Mouse (Mus musculus) liver, embryonic 15.5 days (tissue): ENCODE measurements around the gene Camk2b. TPM values are rescaled to one million over a fixed set of nuclear protein-coding genes. Genes with fewer than 3 reads are reported as not detected.
A peak's percentile ranks its signal among the peaks of the same experiment; 100 is the strongest.

Experiments used
- ATAC-seq: fragments of 200-750 bp; cut with Nextera tagmentation; 2 replicates; pipeline ENCODE4 v1.8.0; 2017; ENCODE audit warnings: moderate number of reproducible peaks, mild to moderate bottlenecking, moderate library complexity; ENCODE audit not compliant: insufficient read depth
- H3K27ac ChIP-seq: fragments of 300-500 bp; sonication (generic); replicated peaks from 2 replicates; pipeline ENCODE4 v1.5.1; 2015; ENCODE audit warnings: mild to moderate bottlenecking, inconsistent platforms
- H3K27me3 ChIP-seq: fragments of 300-500 bp; sonication (generic); 2 replicates; pipeline ENCODE4 v1.6.1; 2015; ENCODE audit warnings: mild to moderate bottlenecking, inconsistent platforms
- H3K36me3 ChIP-seq: fragments of 300-500 bp; sonication (generic); replicated peaks from 2 replicates; pipeline ENCODE4 v1.6.1; 2015; ENCODE audit warnings: moderate library complexity, mild to moderate bottlenecking, inconsistent platforms
- H3K4me1 ChIP-seq: fragments of 300-500 bp; sonication (generic); replicated peaks from 2 replicates; pipeline ENCODE4 v1.6.1; 2015; ENCODE audit warnings: inconsistent platforms
- H3K4me2 ChIP-seq: fragments of 300-500 bp; sonication (generic); 2 replicates; pipeline ENCODE4 v1.6.1; 2015; ENCODE audit warnings: moderate library complexity, mild to moderate bottlenecking, inconsistent platforms
- H3K4me3 ChIP-seq: fragments of 300-500 bp; sonication (generic); replicated peaks from 2 replicates; pipeline ENCODE4 v1.5.1; 2015; ENCODE audit warnings: mild to moderate bottlenecking, inconsistent platforms
- H3K9ac ChIP-seq: fragments of 300-500 bp; sonication (generic); 2 replicates; pipeline ENCODE4 v1.6.1; 2015; ENCODE audit warnings: moderate library complexity, mild to moderate bottlenecking, inconsistent platforms
- H3K9me3 ChIP-seq: fragments of 300-500 bp; sonication (generic); replicated peaks from 2 replicates; pipeline ENCODE4 v1.6.1; 2016; ENCODE audit warnings: inconsistent platforms
- WGBS: fragments of 180-500 bp; shearing (Covaris S2); methylation state at CpG from one replicate; pipeline ENCODE4 v1.1.7; 2015; ENCODE audit warnings: mixed read lengths; ENCODE audit not compliant: insufficient replicate concordance; 5-methylcytosine and 5-hydroxymethylcytosine counted together
- polyA plus RNA-seq: library from polyadenylated mRNA; unstranded; fragments of >200 nt; fragmentation: Nextera tagmentation; extraction: Ambion mirVana; gene quantifications from 2 replicates; pipeline ENCODE4 v1.2.1, GENCODE M21; 2015

The Camk2b gene
- polyA plus RNA-seq, 1 experiment from 2014 or later = 1.1 TPM

- Histone ChIP-seq H3K4me2 (no peak overlapping the region), H3K27me3 (peaks cover 10% of the 10 kb centered on the region), H3K9ac (no peak overlapping the region), H3K9me3 (no peaks in the 10 kb centered on the region), H3K4me1 (peaks cover 30% of the 10 kb centered on the region), H3K4me3 (no peak overlapping the region), H3K27ac (0 out of 2 replicates have a peak overlapping the region, but pooled peaks have one; percentile 33), H3K36me3 (no peaks in the 10 kb centered on the region)
- WGBS = 12% methylated on average over 8 of the region's 8 CpGs
- ATAC-seq = peak; percentile 23
Observed at GRCm38 (mm10) chr11:5999832-6000771, 66.1 kb downstream of the Camk2b start.

- 67% methylated on average over 2 of the region's 2 CpGs for WGBS
- H3K9me3 ChIP-seq = no peaks in the 10 kb centered on the region
Observed at GRCm38 (mm10) chr11:5998472-5998871, 67.7 kb downstream of the Camk2b start.

GRCm38 (mm10) chr11:5995989-5996388 lies 70.2 kb downstream of the Camk2b start:
- Histone ChIP-seq H3K27ac (no peak overlapping the region), H3K9me3 (no peaks in the 10 kb centered on the region), H3K36me3 (no peaks in the 10 kb centered on the region), H3K9ac (no peak overlapping the region), H3K4me3 (no peak overlapping the region), H3K4me1 (peaks cover 18% of the 10 kb centered on the region), H3K4me2 (no peak overlapping the region), H3K27me3 (no peaks in the 10 kb centered on the region)
- ATAC-seq = peak; percentile 22; the same call in 1 of the 2 replicates
- WGBS = 9% methylated on average over 8 of the region's 8 CpGs

More at GRCm38 (mm10) chr11:5998472-5998871, 67.7 kb downstream of the Camk2b start:
- Histone ChIP-seq H3K27me3 (no peaks in the 10 kb centered on the region), H3K27ac (no peak overlapping the region), H3K36me3 (no peaks in the 10 kb centered on the region), H3K4me3 (no peak overlapping the region), H3K4me1 (peaks cover 23% of the 10 kb centered on the region), H3K9ac (no peak overlapping the region), H3K4me2 (no peak overlapping the region)
- ATAC-seq = no peak

- Histone ChIP-seq H3K27ac (no peak overlapping the region), H3K9ac (no peak overlapping the region), H3K4me2 (no peak overlapping the region), H3K4me1 (peaks cover 8% of the 10 kb centered on the region), H3K9me3 (no peaks in the 10 kb centered on the region), H3K36me3 (no peaks in the 10 kb centered on the region), H3K4me3 (no peak overlapping the region), H3K27me3 (no peaks in the 10 kb centered on the region)
- WGBS = 60% methylated on average over 3 of the region's 3 CpGs
- no peak for ATAC-seq
Observed at GRCm38 (mm10) chr11:5994880-5995279, 71.3 kb downstream of the Camk2b start.

GRCm38 (mm10) chr11:5994212-5994611 lies 72.0 kb downstream of the Camk2b start:
- ATAC-seq = no peak
- no peaks in the 10 kb centered on the region for H3K36me3 ChIP-seq
- H3K9me3 ChIP-seq = no peaks in the 10 kb centered on the region
- H3K4me3 ChIP-seq = no peak overlapping the region
- H3K4me2 ChIP-seq = no peak overlapping the region
- no peak overlapping the region for H3K27ac ChIP-seq
- H3K4me1 ChIP-seq = 0 out of 2 replicates have a peak, but pooled peaks cover 3% of the 10 kb centered on the region
- 78% methylated on average over 5 of the region's 5 CpGs for WGBS
- no peak overlapping the region for H3K9ac ChIP-seq
- no peaks in the 10 kb centered on the region for H3K27me3 ChIP-seq

- 42% methylated on average over 4 of the region's 4 CpGs for WGBS
- Histone ChIP-seq H3K9ac (no peak overlapping the region), H3K27me3 (no peaks in the 10 kb centered on the region), H3K4me1 (no peaks in the 10 kb centered on the region), H3K27ac (no peak overlapping the region), H3K4me2 (no peak overlapping the region), H3K36me3 (no peaks in the 10 kb centered on the region), H3K9me3 (no peaks in the 10 kb centered on the region), H3K4me3 (no peak overlapping the region)
- ATAC-seq = no peak
Observed at GRCm38 (mm10) chr11:5990910-5991309, 75.3 kb downstream of the Camk2b start.

- Histone ChIP-seq H3K36me3 (no peaks in the 10 kb centered on the region), H3K4me1 (no peaks in the 10 kb centered on the region), H3K4me3 (no peak overlapping the region), H3K9ac (no peak overlapping the region), H3K27ac (no peak overlapping the region), H3K4me2 (no peak overlapping the region), H3K9me3 (no peaks in the 10 kb centered on the region), H3K27me3 (no peaks in the 10 kb centered on the region)
- 70% methylated on average over 16 of the region's 16 CpGs for WGBS
- no peak for ATAC-seq
Observed at GRCm38 (mm10) chr11:5989954-5990593, 76.1 kb downstream of the Camk2b start.

GRCm38 (mm10) chr11:5988126-5988525 lies 78.0 kb downstream of the Camk2b start:
- no peak overlapping the region for H3K9ac ChIP-seq
- no peak for ATAC-seq
- H3K36me3 ChIP-seq = no peaks in the 10 kb centered on the region
- no peak overlapping the region for H3K4me2 ChIP-seq
- no peaks in the 10 kb centered on the region for H3K27me3 ChIP-seq
- 51% methylated on average over 10 of the region's 10 CpGs for WGBS
- H3K4me3 ChIP-seq = no peak overlapping the region
- no peaks in the 10 kb centered on the region for H3K9me3 ChIP-seq
- H3K4me1 ChIP-seq = no peaks in the 10 kb centered on the region
- no peak overlapping the region for H3K27ac ChIP-seq

GRCm38 (mm10) chr11:5983629-5984028 lies 82.5 kb downstream of the Camk2b start:
- Histone ChIP-seq H3K4me3 (no peak overlapping the region), H3K9me3 (no peaks in the 10 kb centered on the region), H3K27me3 (no peaks in the 10 kb centered on the region), H3K36me3 (no peaks in the 10 kb centered on the region), H3K27ac (no peak overlapping the region), H3K4me1 (no peaks in the 10 kb centered on the region), H3K9ac (no peak overlapping the region), H3K4me2 (no peak overlapping the region)
- WGBS = 68% methylated on average over 5 of the region's 5 CpGs
- ATAC-seq = no peak

GRCm38 (mm10) chr11:5981323-5981722 lies 84.8 kb downstream of the Camk2b start:
- no peak overlapping the region for H3K4me2 ChIP-seq
- H3K4me3 ChIP-seq = no peak overlapping the region
- H3K4me1 ChIP-seq = no peaks in the 10 kb centered on the region
- WGBS = 61% methylated on average over 7 of the region's 7 CpGs
- H3K9ac ChIP-seq = no peak overlapping the region
- ATAC-seq = no peak
- H3K27me3 ChIP-seq = no peaks in the 10 kb centered on the region
- H3K36me3 ChIP-seq = no peaks in the 10 kb centered on the region
- no peaks in the 10 kb centered on the region for H3K9me3 ChIP-seq
- H3K27ac ChIP-seq = no peak overlapping the region

GRCm38 (mm10) chr11:5980561-5980960 lies 85.6 kb downstream of the Camk2b start:
- Histone ChIP-seq H3K9ac (no peak overlapping the region), H3K4me1 (no peaks in the 10 kb centered on the region), H3K4me3 (no peak overlapping the region), H3K36me3 (no peaks in the 10 kb centered on the region), H3K9me3 (no peaks in the 10 kb centered on the region), H3K4me2 (no peak overlapping the region), H3K27ac (no peak overlapping the region), H3K27me3 (no peaks in the 10 kb centered on the region)
- WGBS = 69% methylated on average over 8 of the region's 8 CpGs
- no peak for ATAC-seq
